Mouse (Mus musculus) CH12.LX (cell line): ENCODE results near the gene Zfp592. TPM values are rescaled to one million over a fixed set of nuclear protein-coding genes. Genes with fewer than 3 reads are reported as not detected.
A peak's percentile ranks its signal among the peaks of the same experiment; 100 is the strongest.

ENCODE experiments used
- DNase-seq: peaks from one replicate; pipeline ENCODE4 v3.0.0-alpha.2; 2013; ENCODE audit errors: extremely low read depth
- H3K27ac ChIP-seq: 2 replicates; pipeline ENCODE4 v1.5.1; 2012; ENCODE audit warnings: low read depth, mild to moderate bottlenecking, control low read depth, moderate library complexity; ENCODE audit not compliant: insufficient read depth
- H3K27me3 ChIP-seq: replicated peaks from 2 replicates; pipeline ENCODE3; 2012; ENCODE audit warnings: inconsistent platforms
- H3K36me3 ChIP-seq, 2 experiments: replicated peaks in 1 of 2; 2 replicates each; pipeline versions ENCODE3 to v1.6.1; 2012; ENCODE audit warnings: inconsistent platforms in 1 of 2, low read length in 1 of 2, mild to moderate bottlenecking in 1 of 2, mixed read lengths in 1 of 2, moderate library complexity in 1 of 2; ENCODE audit not compliant: control insufficient read depth in 1 of 2, insufficient read depth in 1 of 2
- H3K4me1 ChIP-seq, 2 experiments: 2 replicates each; pipeline ENCODE4 v1.6.1; 2012; ENCODE audit warnings: inconsistent platforms in 1 of 2, moderate library complexity in 1 of 2; ENCODE audit not compliant: insufficient read depth in 2 of 2, control insufficient read depth in 1 of 2
- H3K4me2 ChIP-seq: 2 replicates; pipeline ENCODE4 v1.6.1; 2012; ENCODE audit warnings: low read depth, mild to moderate bottlenecking, control low read depth; ENCODE audit not compliant: poor library complexity, insufficient read depth, severe bottlenecking
- H3K4me3 ChIP-seq, 3 experiments: fragments of 150-350 bp in 1 of 3; sonication (generic) in 1 of 3; replicated peaks in 1 of 3; 2 replicates each; pipeline versions ENCODE3 to v1.5.1; 2011 to 2012; ENCODE audit warnings: low read depth in 2 of 3, low read length in 2 of 3, mild to moderate bottlenecking in 2 of 3, moderate library complexity in 2 of 3, control low read depth in 1 of 3, improper control_type of control experiment in 1 of 3, inconsistent platforms in 1 of 3, mixed read lengths in 1 of 3; ENCODE audit not compliant: poor library complexity in 1 of 3
- H3K79me2 ChIP-seq: replicated peaks from 2 replicates; pipeline ENCODE4 v1.6.1; 2012; ENCODE audit warnings: mild to moderate bottlenecking, moderate library complexity; ENCODE audit not compliant: control insufficient read depth, poor library complexity, insufficient read depth, severe bottlenecking; ENCODE audit errors: extremely low read depth
- H3K9ac ChIP-seq: 2 replicates; pipeline ENCODE4 v1.6.1; 2012; ENCODE audit warnings: low read depth, mild to moderate bottlenecking, control low read depth, moderate library complexity; ENCODE audit not compliant: insufficient read depth
- H3K9me3 ChIP-seq: replicated peaks from 2 replicates; pipeline ENCODE3; 2012; ENCODE audit warnings: low read length, inconsistent platforms, mixed read lengths
- BHLHE40 ChIP-seq: IDR thresholded peaks from 2 replicates; pipeline ENCODE4 v1.6.1; 2011; ENCODE audit warnings: mild to moderate bottlenecking, low read depth, low read length, improper control_type of control experiment
- CHD2 ChIP-seq: IDR thresholded peaks from 2 replicates; pipeline ENCODE4 v1.6.1; 2011; ENCODE audit warnings: low read length, improper control_type of control experiment
- CTCF ChIP-seq, 2 experiments: IDR thresholded peaks in 1 of 2; conservative IDR thresholded peaks in 1 of 2; 2 replicates each; pipeline ENCODE4 v1.5.1; 2011 to 2012; ENCODE audit warnings: low read depth in 2 of 2, low read length in 2 of 2, improper control_type of control experiment in 1 of 2, inconsistent platforms in 1 of 2, mild to moderate bottlenecking in 1 of 2, moderate library complexity in 1 of 2
- E2F4 ChIP-seq: IDR thresholded peaks from 2 replicates; pipeline ENCODE4 v1.6.1; 2011; ENCODE audit warnings: low read depth, low read length, improper control_type of control experiment; ENCODE audit not compliant: insufficient replicate concordance
- ELF1 ChIP-seq: IDR thresholded peaks from 2 replicates; pipeline ENCODE4 v1.6.1; 2014; ENCODE audit warnings: low read depth, mild to moderate bottlenecking, inconsistent platforms, low read length, improper control_type of control experiment
- ETS1 ChIP-seq: conservative IDR thresholded peaks from 2 replicates; pipeline ENCODE4 v1.6.1; 2012; ENCODE audit warnings: low read depth, mild to moderate bottlenecking, inconsistent platforms, low read length, improper control_type of control experiment, moderate library complexity
- GABPA ChIP-seq: IDR thresholded peaks from 2 replicates; pipeline ENCODE4 v1.6.1; 2012; ENCODE audit warnings: low read depth, low read length, improper control_type of control experiment, inconsistent platforms; ENCODE audit not compliant: insufficient replicate concordance
- HCFC1 ChIP-seq: IDR thresholded peaks from 2 replicates; pipeline ENCODE4 v1.6.1; 2012; ENCODE audit warnings: low read depth, mild to moderate bottlenecking, inconsistent platforms, low read length, improper control_type of control experiment
- IRF4 ChIP-seq: IDR thresholded peaks from 2 replicates; pipeline ENCODE4 v1.6.1; 2014; ENCODE audit warnings: low read depth, mild to moderate bottlenecking, inconsistent platforms, low read length, improper control_type of control experiment
- JUN ChIP-seq: IDR thresholded peaks from 2 replicates; pipeline ENCODE4 v1.6.1; 2011; ENCODE audit warnings: low read depth, mild to moderate bottlenecking, low read length, improper control_type of control experiment, moderate library complexity; ENCODE audit not compliant: insufficient read depth
- JUND ChIP-seq: conservative IDR thresholded peaks from 2 replicates; pipeline ENCODE4 v1.6.1; 2011; ENCODE audit warnings: low read depth, low read length, improper control_type of control experiment
- KAT2A ChIP-seq: IDR thresholded peaks from 2 replicates; pipeline ENCODE4 v1.6.1; 2012; ENCODE audit warnings: low read length, improper control_type of control experiment, inconsistent platforms; ENCODE audit not compliant: insufficient replicate concordance
- MAFK ChIP-seq: IDR thresholded peaks from 2 replicates; pipeline ENCODE4 v1.6.1; 2011; ENCODE audit warnings: low read length, improper control_type of control experiment; ENCODE audit not compliant: insufficient replicate concordance
- MAX ChIP-seq: IDR thresholded peaks from 2 replicates; pipeline ENCODE4 v1.6.1; 2011; ENCODE audit warnings: low read length, improper control_type of control experiment
- MAZ ChIP-seq: IDR thresholded peaks from 2 replicates; pipeline ENCODE4 v1.6.1; 2012; ENCODE audit warnings: low read depth, mild to moderate bottlenecking, inconsistent platforms, low read length, improper control_type of control experiment, moderate library complexity
- MEF2A ChIP-seq: IDR thresholded peaks from 2 replicates; pipeline ENCODE4 v1.6.1; 2014; ENCODE audit warnings: low read depth, mild to moderate bottlenecking, inconsistent platforms, low read length, improper control_type of control experiment, borderline replicate concordance
- MXI1 ChIP-seq: IDR thresholded peaks from 2 replicates; pipeline ENCODE4 v1.6.1; 2011; ENCODE audit warnings: mild to moderate bottlenecking, low read depth, low read length, improper control_type of control experiment
- MYC ChIP-seq: IDR thresholded peaks from 2 replicates; pipeline ENCODE4 v1.6.1; 2011; ENCODE audit warnings: low read depth, mild to moderate bottlenecking, improper control_type of control experiment, low read length
- NELFE ChIP-seq: IDR thresholded peaks from 2 replicates; pipeline ENCODE4 v1.6.1; 2011; ENCODE audit warnings: low read depth, low read length, improper control_type of control experiment
- NRF1 ChIP-seq: IDR thresholded peaks from 2 replicates; pipeline ENCODE4 v1.6.1; 2014; ENCODE audit warnings: low read depth, mild to moderate bottlenecking, inconsistent platforms, low read length, improper control_type of control experiment, moderate library complexity
- PAX5 ChIP-seq: IDR thresholded peaks from 2 replicates; pipeline ENCODE4 v1.6.1; 2012; ENCODE audit warnings: low read length, inconsistent platforms, mixed read lengths
- POLR2A ChIP-seq: IDR thresholded peaks from 2 replicates; pipeline ENCODE4 v1.6.1; 2011; ENCODE audit warnings: low read depth, mild to moderate bottlenecking, improper control_type of control experiment, low read length
- POLR2AphosphoS2 ChIP-seq: IDR thresholded peaks from 2 replicates; pipeline ENCODE4 v1.6.1; 2011; ENCODE audit warnings: low read depth, low read length, improper control_type of control experiment
- RAD21 ChIP-seq: IDR thresholded peaks from 2 replicates; pipeline ENCODE4 v1.6.1; 2011; ENCODE audit warnings: low read depth, mild to moderate bottlenecking, low read length, improper control_type of control experiment, moderate library complexity
- RCOR1 ChIP-seq: conservative IDR thresholded peaks from 2 replicates; pipeline ENCODE4 v1.6.1; 2012; ENCODE audit warnings: low read depth, mild to moderate bottlenecking, inconsistent platforms, low read length, improper control_type of control experiment
- SIN3A ChIP-seq: IDR thresholded peaks from 2 replicates; pipeline ENCODE4 v1.6.1; 2012; ENCODE audit warnings: low read length, improper control_type of control experiment, inconsistent platforms
- SMC3 ChIP-seq: IDR thresholded peaks from 2 replicates; pipeline ENCODE4 v1.6.1; 2011; ENCODE audit warnings: low read depth, low read length, improper control_type of control experiment
- TBP ChIP-seq: conservative IDR thresholded peaks from 2 replicates; pipeline ENCODE4 v1.6.1; 2011; ENCODE audit warnings: low read depth, low read length, improper control_type of control experiment
- TCF12 ChIP-seq: IDR thresholded peaks from 2 replicates; pipeline ENCODE4 v1.6.1; 2014; ENCODE audit warnings: low read depth, mild to moderate bottlenecking, inconsistent platforms, low read length, improper control_type of control experiment
- UBTF ChIP-seq: IDR thresholded peaks from 2 replicates; pipeline ENCODE4 v1.6.1; 2012; ENCODE audit warnings: low read depth, mild to moderate bottlenecking, inconsistent platforms, low read length, improper control_type of control experiment, moderate library complexity
- USF1 ChIP-seq: IDR thresholded peaks from 2 replicates; pipeline ENCODE4 v1.6.1; 2014; ENCODE audit warnings: low read depth, mild to moderate bottlenecking, inconsistent platforms, low read length, improper control_type of control experiment
- USF2 ChIP-seq: conservative IDR thresholded peaks from 2 replicates; pipeline ENCODE4 v1.6.1; 2011; ENCODE audit warnings: low read depth, low read length, improper control_type of control experiment
- ZC3H11A ChIP-seq: IDR thresholded peaks from 2 replicates; pipeline ENCODE4 v1.6.1; 2012; ENCODE audit warnings: low read depth, mild to moderate bottlenecking, inconsistent platforms, low read length, improper control_type of control experiment
- ZKSCAN1 ChIP-seq: IDR thresholded peaks from 2 replicates; pipeline ENCODE4 v1.6.1; 2012; ENCODE audit warnings: low read depth, inconsistent platforms, low read length, improper control_type of control experiment, borderline replicate concordance
- ZMIZ1 ChIP-seq: IDR thresholded peaks from 2 replicates; pipeline ENCODE4 v1.6.1; 2012; ENCODE audit warnings: low read depth, mild to moderate bottlenecking, inconsistent platforms, low read length, improper control_type of control experiment
- ZNF384 ChIP-seq: IDR thresholded peaks from 2 replicates; pipeline ENCODE4 v1.6.1; 2012; ENCODE audit warnings: low read depth, low read length, improper control_type of control experiment, inconsistent platforms
- dilution Hi-C: fragments of 300-500 bp; cut with MboI; formaldehyde crosslinking; loops from 2 replicates; pipeline ENCODE4 v1.14.3; 2020; ENCODE audit warnings: low sequenced_read_pairs; ENCODE audit not compliant: extremely low pct_unique_long_range_greater_than_20kb, extremely low pct_ligation_motif_present
- in situ Hi-C: fragments of 300-500 bp; cut with MboI; formaldehyde crosslinking; loops from 3 replicates; pipeline ENCODE4 v1.14.3; 2019; ENCODE audit warnings: low sequenced_read_pairs, low pct_ligation_motif_present, low pct_unique_long_range_greater_than_20kb, mixed read lengths
- polyA plus RNA-seq: library from polyadenylated mRNA; unstranded; fragments of >175 nt; gene quantifications from 2 replicates; pipeline ENCODE4 v1.2.1, GENCODE M21; 2012; ENCODE audit warnings: low read depth; ENCODE audit not compliant: insufficient read length
- total RNA-seq, 2 experiments: library from RNA; depleted of rRNA; stranded (reverse); fragments of 300-350 nt in 1 of 2; fragments of >200 nt in 1 of 2; gene quantifications; 2 replicates each; pipeline ENCODE4 v1.2.3; 2012 to 2014

The Zfp592 gene
- total RNA-seq (2012; rRNA removed) (10.1 and 12.8 TPM in 2 replicates), total RNA-seq (2014; rRNA removed) (7.8 and 9.0 TPM in 2 replicates), polyA plus RNA-seq (16.9 and 23.6 TPM in 2 replicates)

- Histone ChIP-seq H3K9ac (peak within 1 kb of the TSS; percentile 85), H3K9me3 (no peaks in the 10 kb centered on the region), H3K79me2 (peaks cover 38% of the 10 kb centered on the region), H3K4me2 (peak within 1 kb of the TSS; percentile 95), H3K27ac (peak within 1 kb of the TSS; percentile 94), H3K4me1 (peaks cover 0 to 32% of the 10 kb centered on the region in 2 experiments; a peak in 3 of 4 replicates), H3K27me3 (no peaks in the 10 kb centered on the region), H3K36me3 (no peaks in the 10 kb centered on the region), H3K4me3 (peak within 1 kb of the TSS; percentile 80 to 98 (median 90))
- DNase-seq: peak; percentile 45
- TF ChIP-seq TCF12: 0 out of 2 replicates have a peak, but pooled peaks have one; percentile 26
- TF ChIP-seq GABPA: no peak
- no peak for TF ChIP-seq SIN3A
- no peak for TF ChIP-seq MAZ
- no peak for TF ChIP-seq JUN
- TF ChIP-seq JUND: no peak
- TF ChIP-seq POLR2AphosphoS2: no peak
- TF ChIP-seq MXI1: no peak
- TF ChIP-seq MEF2A: no peak
- peak; percentile 97 for TF ChIP-seq UBTF
- TF ChIP-seq CTCF (conservative IDR thresholded peaks at IDR 0.05 in 1 of 2, IDR thresholded peaks at IDR 0.05 in 1 of 2; ENCODE audit: low read depth in 2 of 2, low read length in 2 of 2): no peak
- no peak for TF ChIP-seq SMC3
- TF ChIP-seq E2F4: no peak
- TF ChIP-seq BHLHE40: no peak
- TF ChIP-seq ETS1: no peak
- TF ChIP-seq USF1: no peak
- no peak for TF ChIP-seq IRF4
- TF ChIP-seq TBP: no peak
- TF ChIP-seq USF2: no peak
- no peak for TF ChIP-seq CHD2
- TF ChIP-seq POLR2A: peak; percentile 44; the same call in 1 of the 2 replicates
- TF ChIP-seq ZMIZ1: peak; percentile 74; the same call in 1 of the 2 replicates
- TF ChIP-seq RCOR1: 0 out of 2 replicates have a peak, but pooled peaks have one; percentile 24
- TF ChIP-seq MYC: no peak
- TF ChIP-seq NRF1: no peak
- TF ChIP-seq MAX: no peak
- no peak for TF ChIP-seq ZC3H11A
- TF ChIP-seq MAFK: no peak
- no peak for TF ChIP-seq KAT2A
- no peak for TF ChIP-seq ZNF384
- TF ChIP-seq ZKSCAN1: no peak
- TF ChIP-seq NELFE: 0 out of 2 replicates have a peak, but pooled peaks have one; percentile 12
- no peak for TF ChIP-seq PAX5
- no peak for TF ChIP-seq ELF1
- no peak for TF ChIP-seq RAD21
- TF ChIP-seq HCFC1: peak; percentile 37
- in situ Hi-C loops: no loop called here
- dilution Hi-C loops: no loop called here
Observed at GRCm38 (mm10) chr7:80992980-80993833, at the start of gene Zfp592. Gene Zfp592 (plus strand): TSS chr7:80993681.
